Mouse (Mus musculus) midbrain, embryonic 16.5 days (tissue): Measurements from ENCODE around the gene Rbfox2. TPM values are rescaled to one million over a fixed set of nuclear protein-coding genes. Genes with fewer than 3 reads are reported as not detected.

Source experiments
- ATAC-seq: fragments of 200-750 bp; cut with Nextera tagmentation; 2 replicates; pipeline ENCODE4 v1.8.0; 2017; ENCODE audit warnings: moderate TSS enrichment
- H3K27ac ChIP-seq: fragments of 300-500 bp; sonication (generic); 2 replicates; pipeline ENCODE4 v1.5.1; 2014; ENCODE audit warnings: mild to moderate bottlenecking, low read length, mixed read lengths
- H3K27me3 ChIP-seq: fragments of 300-500 bp; sonication (generic); 2 replicates; pipeline ENCODE4 v1.6.1; 2014; ENCODE audit warnings: low read depth, low read length, mixed read lengths; ENCODE audit not compliant: control insufficient read depth, insufficient read depth
- H3K36me3 ChIP-seq: fragments of 300-500 bp; sonication (generic); 2 replicates; pipeline ENCODE4 v1.6.1; 2014; ENCODE audit warnings: mild to moderate bottlenecking, low read length, moderate library complexity, mixed read lengths; ENCODE audit not compliant: control insufficient read depth, insufficient read depth
- H3K4me1 ChIP-seq: fragments of 300-500 bp; sonication (generic); 2 replicates; pipeline ENCODE4 v1.6.1; 2014; ENCODE audit warnings: mild to moderate bottlenecking, low read length, mixed read lengths; ENCODE audit not compliant: control insufficient read depth, insufficient read depth
- H3K4me2 ChIP-seq: fragments of 300-500 bp; sonication (generic); 2 replicates; pipeline ENCODE4 v1.6.1; 2014; ENCODE audit warnings: mild to moderate bottlenecking, low read length, mixed read lengths
- H3K4me3 ChIP-seq: fragments of 300-500 bp; sonication (generic); 2 replicates; pipeline ENCODE4 v1.5.1; 2014; ENCODE audit warnings: low read depth, mild to moderate bottlenecking, low read length, moderate library complexity, mixed read lengths
- H3K9ac ChIP-seq: fragments of 300-500 bp; sonication (generic); 2 replicates; pipeline ENCODE4 v1.6.1; 2014; ENCODE audit warnings: low read depth, low read length, mixed read lengths
- H3K9me3 ChIP-seq: fragments of 300-500 bp; sonication (generic); replicated peaks from 2 replicates; pipeline ENCODE4 v1.6.1; 2014; ENCODE audit warnings: mild to moderate bottlenecking, low read length, mixed read lengths; ENCODE audit not compliant: control insufficient read depth, poor library complexity, severe bottlenecking
- WGBS: fragments of 180-500 bp; shearing (Covaris S2); extraction: QIAGEN DNeasy Blood & Tissue Kit; methylation state at CpG from one replicate; pipeline ENCODE4 v1.1.7; 2014; 5-methylcytosine and 5-hydroxymethylcytosine counted together
- polyA plus RNA-seq: library from polyadenylated mRNA; unstranded; fragments of >200 nt; fragmentation: Nextera tagmentation; extraction: Ambion mirVana; gene quantifications from 2 replicates; pipeline ENCODE4 v1.2.1, GENCODE M21; 2015

The Rbfox2 gene
- polyA plus RNA-seq, 1 experiment from 2014 or later, result 165 TPM

GRCm38 (mm10) chr15:77212217-77212757 is 94.5 kb downstream of the Rbfox2 start:
- Histone ChIP-seq H3K36me3 (no peaks in the 10 kb centered on the region), H3K27me3 (no peaks in the 10 kb centered on the region), H3K4me2 (no peak overlapping the region), H3K9ac (no peak overlapping the region), H3K4me3 (no peak overlapping the region), H3K27ac (no peak overlapping the region), H3K4me1 (peaks cover 10% of the 10 kb centered on the region), H3K9me3 (no peaks in the 10 kb centered on the region)
- no peak for ATAC-seq
- 76% methylated on average over 4 of the region's 4 CpGs for WGBS

DNA sequence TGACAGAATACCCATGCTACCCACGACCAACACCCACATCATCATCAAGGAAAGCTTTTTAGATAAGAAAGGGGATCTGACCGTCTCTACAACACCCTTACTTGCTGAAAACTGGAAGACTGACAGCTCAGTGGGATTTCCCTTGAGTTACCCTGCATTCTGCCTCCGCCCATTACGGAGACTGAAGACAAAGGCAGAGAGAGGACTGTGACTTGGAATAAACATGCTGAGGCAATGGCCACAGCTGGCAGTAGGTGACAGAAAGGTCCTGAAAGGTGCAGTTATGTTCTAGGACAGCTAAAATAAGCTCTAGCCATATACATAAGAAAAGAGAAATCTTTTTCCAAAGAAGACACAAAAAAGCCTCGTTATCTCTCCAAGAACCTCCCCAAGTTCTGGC is 99.8 kb downstream of the Rbfox2 start:
- ATAC-seq, result no peak
- WGBS, result 74% methylated on average over 5 of the region's 5 CpGs
- Histone ChIP-seq H3K4me1 (peaks cover 19% of the 10 kb centered on the region), H3K27ac (no peak overlapping the region), H3K4me3 (no peak overlapping the region), H3K36me3 (no peaks in the 10 kb centered on the region), H3K27me3 (no peaks in the 10 kb centered on the region), H3K9ac (no peak overlapping the region), H3K9me3 (no peaks in the 10 kb centered on the region), H3K4me2 (no peak overlapping the region)

GRCm38 (mm10) chr15:77204951-77205350 is 101.9 kb downstream of the Rbfox2 start:
- Histone ChIP-seq H3K27me3 (no peaks in the 10 kb centered on the region), H3K9ac (no peak overlapping the region), H3K4me3 (no peak overlapping the region), H3K9me3 (no peaks in the 10 kb centered on the region), H3K27ac (no peak overlapping the region), H3K36me3 (no peaks in the 10 kb centered on the region), H3K4me1 (peaks cover 19% of the 10 kb centered on the region), H3K4me2 (no peak overlapping the region)
- WGBS, result 73% methylated on average over 7 of the region's 7 CpGs
- no peak for ATAC-seq

DNA sequence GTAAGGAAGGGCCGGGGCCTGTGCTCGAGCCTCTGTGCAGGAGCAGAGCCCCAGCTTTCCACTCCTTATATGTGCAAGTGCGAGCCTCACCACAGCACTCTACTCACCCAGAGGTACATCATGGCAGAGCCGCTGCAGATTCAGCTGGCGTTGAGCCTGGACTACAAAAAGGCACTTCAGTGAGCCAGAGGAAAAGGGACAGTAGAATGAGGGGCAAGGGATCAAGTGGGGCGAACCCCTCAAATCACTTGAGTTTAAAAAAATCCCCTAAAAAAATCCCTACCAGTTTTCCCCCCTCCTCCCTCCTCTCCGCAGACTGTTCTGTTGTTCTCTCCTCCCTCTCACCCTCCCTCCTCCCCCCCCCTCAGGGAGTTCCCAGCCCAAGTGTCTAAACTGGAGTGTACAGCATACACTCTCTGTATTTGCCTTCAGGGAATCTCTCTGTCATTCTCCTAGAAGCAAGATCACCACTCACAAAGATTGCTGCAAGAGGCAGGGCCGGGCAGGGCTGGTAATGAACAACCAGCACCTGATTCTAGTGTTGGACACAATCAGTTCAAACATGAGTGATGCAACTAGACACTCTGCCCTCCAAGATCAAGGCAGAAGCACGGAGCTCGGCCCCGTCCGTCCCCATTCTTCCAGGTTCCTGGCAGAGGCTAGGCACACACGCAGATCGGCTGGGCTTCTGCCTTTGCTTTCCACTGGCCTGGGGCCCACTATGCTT is 103.4 kb downstream of the Rbfox2 start:
- 53% methylated on average over 14 of the region's 14 CpGs for WGBS
- Histone ChIP-seq H3K27ac (peak overlapping the region; percentile 61), H3K27me3 (no peaks in the 10 kb centered on the region), H3K4me3 (no peak overlapping the region), H3K4me1 (peaks cover 19% of the 10 kb centered on the region), H3K9ac (no peak overlapping the region), H3K36me3 (no peaks in the 10 kb centered on the region), H3K9me3 (no peaks in the 10 kb centered on the region), H3K4me2 (no peak overlapping the region)
- peak; percentile 25; the same call in 1 of the 2 replicates for ATAC-seq

GRCm38 (mm10) chr15:77202881-77203254 is 103.9 kb downstream of the Rbfox2 start:
- Histone ChIP-seq H3K27me3 (no peaks in the 10 kb centered on the region), H3K27ac (peak overlapping the region; percentile 61), H3K36me3 (no peaks in the 10 kb centered on the region), H3K4me2 (no peak overlapping the region), H3K4me1 (peaks cover 19% of the 10 kb centered on the region), H3K4me3 (no peak overlapping the region), H3K9ac (no peak overlapping the region), H3K9me3 (no peaks in the 10 kb centered on the region)
- ATAC-seq, result no peak
- 81% methylated on average over 3 of the region's 3 CpGs for WGBS

DNA sequence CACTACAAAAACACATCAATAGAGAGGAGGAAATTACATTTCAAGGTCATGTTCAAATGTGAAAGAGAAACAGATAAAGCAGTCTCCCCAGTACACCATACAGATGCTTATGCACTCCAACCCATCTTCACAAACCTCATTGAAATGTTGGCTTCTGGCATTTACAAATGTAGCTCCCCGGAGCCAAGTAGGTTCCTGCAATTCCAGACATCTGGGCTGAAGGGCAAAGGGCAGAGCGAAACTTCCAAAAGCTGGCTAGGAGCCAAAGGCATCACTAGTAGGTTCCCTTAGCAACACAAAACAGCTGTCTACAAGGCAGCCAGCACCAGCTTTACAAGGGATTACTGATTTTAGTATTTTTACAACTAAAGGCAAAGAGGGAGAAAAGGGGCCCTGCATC is 104.6 kb downstream of the Rbfox2 start:
- Histone ChIP-seq H3K27ac (no peak overlapping the region), H3K27me3 (no peaks in the 10 kb centered on the region), H3K4me3 (no peak overlapping the region), H3K9ac (no peak overlapping the region), H3K9me3 (no peaks in the 10 kb centered on the region), H3K4me1 (peaks cover 19% of the 10 kb centered on the region), H3K4me2 (no peak overlapping the region), H3K36me3 (no peaks in the 10 kb centered on the region)
- 19% methylated on average over 2 of the region's 2 CpGs for WGBS
- no peak for ATAC-seq

GRCm38 (mm10) chr15:77196827-77197226 is 110.0 kb downstream of the Rbfox2 start:
- no peaks in the 10 kb centered on the region for H3K36me3 ChIP-seq
- ATAC-seq, result no peak
- H3K4me2 ChIP-seq, result no peak overlapping the region
- H3K4me3 ChIP-seq, result no peak overlapping the region
- H3K9me3 ChIP-seq, result no peaks in the 10 kb centered on the region
- peaks cover 4% of the 10 kb centered on the region for H3K4me1 ChIP-seq
- H3K27ac ChIP-seq, result no peak overlapping the region
- WGBS, result 84% methylated on average over 5 of the region's 5 CpGs
- H3K9ac ChIP-seq, result no peak overlapping the region
- H3K27me3 ChIP-seq, result no peaks in the 10 kb centered on the region

- Histone ChIP-seq H3K27ac (no peak overlapping the region), H3K9ac (no peak overlapping the region), H3K27me3 (no peaks in the 10 kb centered on the region), H3K36me3 (no peaks in the 10 kb centered on the region), H3K4me2 (no peak overlapping the region), H3K4me3 (no peak overlapping the region), H3K9me3 (no peaks in the 10 kb centered on the region), H3K4me1 (peaks cover 4% of the 10 kb centered on the region)
- 87% methylated on average over 2 of the region's 2 CpGs for WGBS
- no peak for ATAC-seq
These were observed 110.8 kb downstream of the Rbfox2 start for GRCm38 (mm10) chr15:77196001-77196400.

DNA sequence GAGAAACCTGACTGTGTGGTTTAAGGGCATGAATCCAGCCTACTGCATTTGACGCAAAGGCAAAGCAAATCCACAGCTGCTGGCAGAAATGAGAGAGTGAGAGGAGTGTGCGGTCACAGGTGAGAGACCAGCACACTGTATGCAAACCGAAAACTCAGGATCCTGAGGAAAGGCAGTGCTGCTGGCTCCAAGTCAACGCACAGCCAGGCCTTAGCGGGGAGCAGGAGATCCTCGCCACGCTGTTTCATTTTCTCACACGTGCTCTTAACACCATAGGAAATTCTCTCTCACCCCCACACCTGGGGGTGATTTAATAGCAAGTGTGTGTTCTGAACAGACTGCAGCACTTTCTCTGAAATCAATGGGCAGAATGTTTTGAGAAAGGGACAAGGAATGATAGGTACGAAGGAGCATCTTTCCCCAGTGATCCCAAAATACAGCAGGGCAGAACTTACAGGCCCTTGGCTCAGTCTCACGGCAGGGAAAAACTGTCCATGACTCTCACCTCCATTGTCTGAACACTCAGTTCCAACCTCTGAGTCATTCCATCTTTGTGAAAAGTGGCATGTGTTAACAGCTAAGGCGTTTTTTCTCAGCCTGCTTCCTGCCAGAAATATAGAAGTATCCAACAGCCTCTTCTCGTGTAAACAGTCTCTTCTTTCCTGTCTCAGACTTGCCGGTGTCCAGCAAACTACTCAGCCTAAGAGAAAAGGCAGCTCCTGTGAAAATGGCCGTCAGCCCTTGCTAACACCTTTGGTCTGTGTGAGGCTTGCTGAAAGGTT is 114.5 kb downstream of the Rbfox2 start:
- H3K4me3 ChIP-seq, result no peak overlapping the region
- no peak overlapping the region for H3K4me2 ChIP-seq
- no peaks in the 10 kb centered on the region for H3K36me3 ChIP-seq
- no peak overlapping the region for H3K9ac ChIP-seq
- 73% methylated on average over 14 of the region's 14 CpGs for WGBS
- no peaks in the 10 kb centered on the region for H3K27me3 ChIP-seq
- H3K4me1 ChIP-seq, result peaks cover 4% of the 10 kb centered on the region
- H3K27ac ChIP-seq, result 0 out of 2 replicates have a peak overlapping the region, but pooled peaks have one; percentile 8
- no peaks in the 10 kb centered on the region for H3K9me3 ChIP-seq
- ATAC-seq, result no peak
